Mouse (Mus musculus): ENCODE data around the gene Prom1. TPM values are rescaled to one million over a fixed set of nuclear protein-coding genes. Genes with fewer than 3 reads are reported as not detected.

Prom1 gene
- 12.7 and 13.7 TPM in 2 replicates for total RNA-seq (2012; rRNA removed)

GRCm38 (mm10) chr5:44101231-44102110 lies at the start of gene Prom1:
TSS of gene Prom1 (minus strand) at chr5:44102032.
- Histone ChIP-seq H3K4me3 (ENCODE audit: insufficient read depth in 1 of 2, low read depth in 1 of 2, low read length in 2 of 2, poor library complexity in 1 of 2, severe bottlenecking in 1 of 2) (peak within 1 kb of the TSS; percentile 71 to 75), H3K9me3 (ENCODE audit: control insufficient read depth, insufficient read depth, low read depth, low read length) (no peaks in the 10 kb centered on the region), H3K36me3 (ENCODE audit: control insufficient read depth, insufficient read depth, low read length, poor library complexity, severe bottlenecking) (no peaks in the 10 kb centered on the region), H3K4me1 (ENCODE audit: control insufficient read depth in 2 of 2, insufficient read depth in 2 of 2, low read length in 2 of 2, poor library complexity in 1 of 2) (peaks cover 2% of the 10 kb centered on the region in 2 experiments; a peak in 1 of 4 replicates), H3K9ac (ENCODE audit: insufficient read depth, low read depth, low read length, poor library complexity, severe bottlenecking) (peak within 1 kb of the TSS; percentile 66), H3K27ac (ENCODE audit: insufficient read depth, low read depth, low read length, poor library complexity, severe bottlenecking) (no peak within 1 kb of the TSS)
- peak; percentile 47 for DNase-seq (ENCODE audit: low read depth, low spot score)
- in situ Hi-C loops (cut with MboI; ENCODE audit: low sequenced_read_pairs in 2 of 2, unreplicated experiment in 2 of 2), result loop anchor here in 1 of 2 experiments (10.0 kb wide), 1 partner anchor 207 kb away; no protein-coding TSS in a partner anchor
- TF ChIP-seq ZC3H11A (IDR thresholded peaks at IDR 0.05; ENCODE audit: borderline replicate concordance, low read depth, low read length), result no peak
- TF ChIP-seq ZNF384 (IDR thresholded peaks at IDR 0.05; ENCODE audit: low read depth, low read length), result no peak
- no peak for TF ChIP-seq CHD2 (IDR thresholded peaks at IDR 0.05; ENCODE audit: low read depth, low read length)
- TF ChIP-seq MAFK (IDR thresholded peaks at IDR 0.05; ENCODE audit: insufficient read depth, low read depth, low read length), result no peak
- no peak for TF ChIP-seq HCFC1 (IDR thresholded peaks at IDR 0.05; ENCODE audit: borderline replicate concordance, insufficient read depth, low read length)

GRCm38 (mm10) chr5:44147732-44148131 lies 45.9 kb upstream of the Prom1 start:
- H3K27ac ChIP-seq (ENCODE audit: insufficient read depth, low read depth, low read length, poor library complexity, severe bottlenecking), result no peak overlapping the region
- H3K9me3 ChIP-seq (ENCODE audit: control insufficient read depth, insufficient read depth, low read depth, low read length), result no peaks in the 10 kb centered on the region
- peaks cover 2 to 11% of the 10 kb centered on the region in 2 experiments; a peak in 2 of 4 replicates for H3K4me1 ChIP-seq (ENCODE audit: control insufficient read depth in 2 of 2, insufficient read depth in 2 of 2, low read length in 2 of 2, poor library complexity in 1 of 2)
- TF ChIP-seq HCFC1 (IDR thresholded peaks at IDR 0.05; ENCODE audit: borderline replicate concordance, insufficient read depth, low read length) (no peak), ZNF384 (IDR thresholded peaks at IDR 0.05; ENCODE audit: low read depth, low read length) (no peak), ZC3H11A (IDR thresholded peaks at IDR 0.05; ENCODE audit: borderline replicate concordance, low read depth, low read length) (no peak), MAFK (IDR thresholded peaks at IDR 0.05; ENCODE audit: insufficient read depth, low read depth, low read length) (no peak), CHD2 (IDR thresholded peaks at IDR 0.05; ENCODE audit: low read depth, low read length) (no peak)
- no peak overlapping the region for H3K4me3 ChIP-seq (ENCODE audit: insufficient read depth in 1 of 2, low read depth in 1 of 2, low read length in 2 of 2, poor library complexity in 1 of 2, severe bottlenecking in 1 of 2)
- in situ Hi-C loops (cut with MboI; ENCODE audit: low sequenced_read_pairs in 2 of 2, unreplicated experiment in 2 of 2), result no loop called here
- H3K36me3 ChIP-seq (ENCODE audit: control insufficient read depth, insufficient read depth, low read length, poor library complexity, severe bottlenecking), result no peaks in the 10 kb centered on the region
- H3K9ac ChIP-seq (ENCODE audit: insufficient read depth, low read depth, low read length, poor library complexity, severe bottlenecking), result no peak overlapping the region
- DNase-seq (ENCODE audit: low read depth, low spot score), result no peak

DNA sequence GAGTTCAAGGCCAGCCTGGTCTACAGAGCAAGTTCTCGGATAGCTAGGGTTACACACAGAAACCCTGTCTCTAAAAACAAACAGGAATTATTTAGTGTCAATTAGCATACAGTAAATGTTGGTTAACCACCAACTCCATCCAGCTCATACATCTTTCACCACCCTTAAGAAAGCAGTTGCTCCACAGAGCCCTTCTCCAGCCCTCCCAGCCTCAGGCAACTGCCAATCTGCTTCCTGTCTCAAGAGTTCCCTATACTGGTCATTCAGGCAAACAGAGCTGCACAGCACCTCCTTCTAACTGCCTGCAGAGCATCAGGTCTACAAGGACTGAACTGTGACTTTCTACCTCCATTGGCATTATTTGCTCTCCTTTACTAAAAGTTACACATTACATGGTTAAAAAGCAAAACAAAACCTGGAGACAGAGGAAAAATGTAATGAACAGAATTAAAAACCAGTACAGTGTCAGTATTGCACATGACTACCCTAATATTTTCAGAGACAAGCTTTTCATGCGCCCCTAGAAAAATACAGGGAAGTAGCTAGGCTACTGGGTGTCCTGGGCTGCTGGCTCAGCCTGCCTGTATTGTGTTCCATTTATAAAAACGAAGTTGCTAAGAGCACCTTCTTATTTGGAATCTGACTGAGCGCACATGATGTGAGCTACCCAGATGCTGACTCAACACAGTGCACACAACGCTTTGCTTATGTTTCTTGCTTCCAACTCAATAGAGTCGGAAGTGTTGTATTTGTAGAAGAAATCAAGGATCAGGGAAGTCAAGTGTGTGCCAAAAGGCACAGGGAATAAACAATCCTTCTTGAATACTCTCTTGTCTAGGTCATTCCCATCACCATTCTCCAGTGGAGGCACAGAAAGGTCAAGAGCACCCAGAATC lies 44.9 kb upstream of the Prom1 start:
- no peak overlapping the region for H3K27ac ChIP-seq (ENCODE audit: insufficient read depth, low read depth, low read length, poor library complexity, severe bottlenecking)
- H3K4me1 ChIP-seq (ENCODE audit: control insufficient read depth in 2 of 2, insufficient read depth in 2 of 2, low read length in 2 of 2, poor library complexity in 1 of 2), result peaks cover 2 to 11% of the 10 kb centered on the region in 2 experiments; a peak in 2 of 4 replicates
- H3K36me3 ChIP-seq (ENCODE audit: control insufficient read depth, insufficient read depth, low read length, poor library complexity, severe bottlenecking), result no peaks in the 10 kb centered on the region
- no peak overlapping the region for H3K4me3 ChIP-seq (ENCODE audit: insufficient read depth in 1 of 2, low read depth in 1 of 2, low read length in 2 of 2, poor library complexity in 1 of 2, severe bottlenecking in 1 of 2)
- in situ Hi-C loops (cut with MboI; ENCODE audit: low sequenced_read_pairs in 2 of 2, unreplicated experiment in 2 of 2), result no loop called here
- TF ChIP-seq MAFK (IDR thresholded peaks at IDR 0.05; ENCODE audit: insufficient read depth, low read depth, low read length) (no peak), CHD2 (IDR thresholded peaks at IDR 0.05; ENCODE audit: low read depth, low read length) (no peak), ZC3H11A (IDR thresholded peaks at IDR 0.05; ENCODE audit: borderline replicate concordance, low read depth, low read length) (no peak), HCFC1 (IDR thresholded peaks at IDR 0.05; ENCODE audit: borderline replicate concordance, insufficient read depth, low read length) (no peak), ZNF384 (IDR thresholded peaks at IDR 0.05; ENCODE audit: low read depth, low read length) (no peak)
- no peak overlapping the region for H3K9ac ChIP-seq (ENCODE audit: insufficient read depth, low read depth, low read length, poor library complexity, severe bottlenecking)
- no peak for DNase-seq (ENCODE audit: low read depth, low spot score)
- H3K9me3 ChIP-seq (ENCODE audit: control insufficient read depth, insufficient read depth, low read depth, low read length), result no peaks in the 10 kb centered on the region

GRCm38 (mm10) chr5:44143467-44144235 lies 41.8 kb upstream of the Prom1 start:
- in situ Hi-C loops (cut with MboI; ENCODE audit: low sequenced_read_pairs in 2 of 2, unreplicated experiment in 2 of 2), result no loop called here
- no peak overlapping the region for H3K4me3 ChIP-seq (ENCODE audit: insufficient read depth in 1 of 2, low read depth in 1 of 2, low read length in 2 of 2, poor library complexity in 1 of 2, severe bottlenecking in 1 of 2)

More at GRCm38 (mm10) chr5:44143467-44144235, 41.8 kb upstream of the Prom1 start:
- peak; percentile 50 for DNase-seq (ENCODE audit: low read depth, low spot score)
- no peak overlapping the region for H3K9ac ChIP-seq (ENCODE audit: insufficient read depth, low read depth, low read length, poor library complexity, severe bottlenecking)
- peak overlapping the region; percentile 32 for H3K27ac ChIP-seq (ENCODE audit: insufficient read depth, low read depth, low read length, poor library complexity, severe bottlenecking)
- H3K36me3 ChIP-seq (ENCODE audit: control insufficient read depth, insufficient read depth, low read length, poor library complexity, severe bottlenecking), result no peaks in the 10 kb centered on the region
- TF ChIP-seq HCFC1 (IDR thresholded peaks at IDR 0.05; ENCODE audit: borderline replicate concordance, insufficient read depth, low read length) (no peak), ZC3H11A (IDR thresholded peaks at IDR 0.05; ENCODE audit: borderline replicate concordance, low read depth, low read length) (no peak), CHD2 (IDR thresholded peaks at IDR 0.05; ENCODE audit: low read depth, low read length) (no peak), MAFK (IDR thresholded peaks at IDR 0.05; ENCODE audit: insufficient read depth, low read depth, low read length) (no peak), ZNF384 (IDR thresholded peaks at IDR 0.05; ENCODE audit: low read depth, low read length) (no peak)
- peaks cover 2 to 11% of the 10 kb centered on the region in 2 experiments; a peak in 2 of 4 replicates for H3K4me1 ChIP-seq (ENCODE audit: control insufficient read depth in 2 of 2, insufficient read depth in 2 of 2, low read length in 2 of 2, poor library complexity in 1 of 2)
- no peaks in the 10 kb centered on the region for H3K9me3 ChIP-seq (ENCODE audit: control insufficient read depth, insufficient read depth, low read depth, low read length)

Measured in ES-E14 (cell line).